Mouse (Mus musculus) stomach, embryonic 16.5 days (tissue): ENCODE measurements at regions not wholly inside any gene's neighbourhood (a gene's known extent, or its start where the extent isn't known, plus 50 kb on each side); places are given as distances from the start of the nearest gene placed in this dataset.

ENCODE experiments used
- ATAC-seq: fragments of 200-750 bp; cut with Nextera tagmentation; 2 replicates; pipeline ENCODE4 v1.8.0; 2017; ENCODE audit warnings: moderate number of reproducible peaks, moderate TSS enrichment; ENCODE audit not compliant: insufficient read depth, low FRiP score
- H3K27ac ChIP-seq: fragments of 300-500 bp; sonication (generic); 2 replicates; pipeline ENCODE4 v1.5.1; 2014; ENCODE audit warnings: low read length
- H3K27me3 ChIP-seq: fragments of 300-500 bp; sonication (generic); 2 replicates; pipeline ENCODE4 v1.6.1; 2014; ENCODE audit warnings: low read length, control low read depth, mixed read lengths; ENCODE audit not compliant: control insufficient read depth, insufficient read depth
- H3K36me3 ChIP-seq: fragments of 300-500 bp; sonication (generic); 2 replicates; pipeline ENCODE4 v1.6.1; 2014; ENCODE audit warnings: low read length; ENCODE audit not compliant: control insufficient read depth, insufficient read depth
- H3K4me1 ChIP-seq: fragments of 300-500 bp; sonication (generic); 2 replicates; pipeline ENCODE4 v1.6.1; 2014; ENCODE audit warnings: low read length, control low read depth, mixed read lengths; ENCODE audit not compliant: control insufficient read depth, insufficient read depth
- H3K4me2 ChIP-seq: fragments of 300-500 bp; sonication (generic); 2 replicates; pipeline ENCODE4 v1.6.1; 2014; ENCODE audit warnings: low read depth, low read length, mixed read lengths
- H3K4me3 ChIP-seq: fragments of 300-500 bp; sonication (generic); replicated peaks from 2 replicates; pipeline ENCODE4 v1.5.1; 2014; ENCODE audit warnings: mild to moderate bottlenecking, low read length
- H3K9ac ChIP-seq: fragments of 300-500 bp; sonication (generic); 2 replicates; pipeline ENCODE4 v1.6.1; 2014; ENCODE audit warnings: low read length
- H3K9me3 ChIP-seq: fragments of 300-500 bp; sonication (generic); replicated peaks from 2 replicates; pipeline ENCODE4 v1.6.1; 2016; ENCODE audit warnings: low read length, control low read depth; ENCODE audit not compliant: control insufficient read depth
- WGBS: fragments of 180-500 bp; shearing (Covaris S2); extraction: QIAGEN DNeasy Blood & Tissue Kit; methylation state at CpG from one replicate; pipeline ENCODE4 v1.1.7; 2014; 5-methylcytosine and 5-hydroxymethylcytosine counted together

DNA sequence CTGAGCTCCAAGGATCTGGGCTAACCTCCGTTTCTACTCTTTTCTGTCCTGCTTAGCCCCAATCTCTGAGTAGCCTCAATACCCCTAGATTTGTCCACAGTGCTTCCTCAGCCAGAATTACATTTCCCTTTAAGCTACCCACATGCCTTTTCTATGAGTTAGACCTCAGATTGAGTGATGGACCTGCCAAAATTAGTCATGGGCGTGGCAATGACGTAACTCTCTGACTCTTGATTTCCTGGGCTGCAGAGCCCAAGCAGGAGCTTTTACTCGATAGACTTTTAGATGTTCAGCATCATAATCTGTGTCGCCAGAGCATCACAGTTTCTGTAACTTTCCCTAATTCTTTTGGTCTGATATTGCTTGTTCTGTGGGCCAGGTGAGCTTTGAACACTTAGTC is 186.9 kb upstream of the Rora start:
- WGBS, result 65% methylated on average over 5 of the region's 5 CpGs
- ATAC-seq, result no peak
- Histone ChIP-seq H3K4me3 (no peak overlapping the region), H3K9me3 (no peaks in the 10 kb centered on the region), H3K4me2 (no peak overlapping the region), H3K36me3 (no peaks in the 10 kb centered on the region), H3K4me1 (no peaks in the 10 kb centered on the region), H3K27ac (no peak overlapping the region), H3K9ac (no peak overlapping the region), H3K27me3 (no peaks in the 10 kb centered on the region)

DNA sequence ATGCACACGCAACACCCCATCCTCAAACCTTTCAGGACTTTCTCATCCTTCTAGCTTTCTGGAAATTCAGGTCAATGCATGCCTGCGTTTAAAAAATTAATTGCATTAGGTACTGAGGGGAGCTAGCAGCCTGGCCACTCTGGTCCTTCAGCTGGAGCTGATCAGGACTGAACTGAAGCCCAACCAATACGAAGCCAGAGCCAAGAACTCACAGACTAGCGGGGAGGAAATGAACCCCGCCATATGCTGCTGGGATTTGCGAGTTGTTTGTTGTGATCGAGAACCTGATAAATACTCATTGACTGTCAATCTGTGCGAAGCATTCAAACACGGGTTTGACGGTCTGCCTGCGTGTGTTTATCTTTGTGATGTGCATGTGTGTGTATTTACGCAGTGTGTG is 177.2 kb upstream of the Rora start:
- H3K27me3 ChIP-seq, result no peaks in the 10 kb centered on the region
- H3K4me1 ChIP-seq, result no peaks in the 10 kb centered on the region
- no peak overlapping the region for H3K27ac ChIP-seq
- no peak overlapping the region for H3K4me2 ChIP-seq
- H3K36me3 ChIP-seq, result no peaks in the 10 kb centered on the region
- 82% methylated on average over 12 of the region's 12 CpGs for WGBS
- no peak overlapping the region for H3K4me3 ChIP-seq
- no peak for ATAC-seq
- H3K9ac ChIP-seq, result no peak overlapping the region
- no peaks in the 10 kb centered on the region for H3K9me3 ChIP-seq

DNA sequence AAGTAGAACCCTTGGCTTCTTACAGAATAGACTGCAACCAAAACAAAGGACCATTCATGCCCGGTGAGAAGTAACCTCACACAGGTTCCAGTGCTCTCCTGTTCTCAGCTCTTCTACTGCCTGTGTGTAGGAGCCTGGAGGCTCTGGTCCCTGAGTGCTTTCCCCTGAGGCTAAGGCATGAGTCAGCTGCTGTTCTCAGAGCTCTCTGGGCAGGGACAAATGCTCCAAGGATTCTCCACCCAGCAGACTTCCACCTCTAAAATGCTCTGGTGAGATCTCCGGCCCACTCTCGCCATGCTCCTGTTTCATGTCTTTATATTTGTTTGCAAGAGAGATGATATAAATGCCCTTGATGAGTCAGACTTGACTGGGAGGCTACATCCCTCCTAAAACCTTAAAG is 176.1 kb upstream of the Rora start:
- H3K36me3 ChIP-seq, result no peaks in the 10 kb centered on the region
- H3K4me1 ChIP-seq, result no peaks in the 10 kb centered on the region
- no peak for ATAC-seq
- H3K27ac ChIP-seq, result no peak overlapping the region
- H3K4me2 ChIP-seq, result no peak overlapping the region
- H3K27me3 ChIP-seq, result no peaks in the 10 kb centered on the region
- WGBS, result 67% methylated on average over 3 of the region's 3 CpGs
- H3K9ac ChIP-seq, result no peak overlapping the region
- H3K4me3 ChIP-seq, result no peak overlapping the region
- no peaks in the 10 kb centered on the region for H3K9me3 ChIP-seq

DNA sequence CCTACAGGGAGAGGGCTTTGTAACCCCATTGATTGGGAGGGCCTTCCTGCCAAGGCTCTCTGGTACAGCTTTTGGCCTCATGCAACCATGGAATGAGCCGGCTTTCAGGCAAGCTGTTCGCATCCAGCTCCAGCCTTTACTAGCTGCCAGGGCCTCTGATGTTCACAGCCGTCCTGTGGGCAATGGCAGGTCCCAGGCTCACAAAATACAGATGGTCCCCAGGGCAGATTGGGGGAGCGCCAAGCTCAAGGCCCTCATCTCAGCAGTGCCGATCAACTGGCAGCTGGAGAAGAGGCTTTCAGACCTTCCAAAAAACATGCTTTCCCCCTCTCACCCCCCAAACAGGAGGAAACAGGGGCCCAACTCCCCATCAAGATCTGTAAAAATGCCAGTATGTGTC is 166.9 kb upstream of the Rora start:
- Histone ChIP-seq H3K9ac (no peak overlapping the region), H3K4me3 (no peak overlapping the region), H3K4me1 (no peaks in the 10 kb centered on the region), H3K9me3 (no peaks in the 10 kb centered on the region), H3K36me3 (no peaks in the 10 kb centered on the region), H3K27ac (no peak overlapping the region), H3K27me3 (no peaks in the 10 kb centered on the region), H3K4me2 (no peak overlapping the region)
- no peak for ATAC-seq
- WGBS, result 69% methylated on average over 5 of the region's 5 CpGs

DNA sequence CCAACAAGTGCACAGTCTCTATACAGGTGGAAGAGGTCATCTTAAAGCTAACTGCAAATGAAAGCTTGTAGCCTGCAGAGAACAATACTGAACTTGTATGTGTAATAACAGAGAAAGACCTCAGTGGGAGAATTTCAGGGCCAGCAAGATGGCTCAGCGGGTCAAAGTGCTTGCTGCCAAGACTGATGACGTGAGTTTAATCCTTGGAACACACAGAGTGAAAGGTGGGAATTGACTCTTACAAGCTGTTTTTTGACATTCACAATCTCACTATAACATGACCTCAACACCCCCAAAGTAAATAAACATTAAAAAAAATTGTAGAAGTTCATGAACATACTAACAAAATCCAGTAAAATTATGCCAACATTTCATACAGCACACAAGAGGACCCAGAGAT is 162.4 kb upstream of the Rora start:
- Histone ChIP-seq H3K36me3 (no peaks in the 10 kb centered on the region), H3K4me3 (no peak overlapping the region)

DNA sequence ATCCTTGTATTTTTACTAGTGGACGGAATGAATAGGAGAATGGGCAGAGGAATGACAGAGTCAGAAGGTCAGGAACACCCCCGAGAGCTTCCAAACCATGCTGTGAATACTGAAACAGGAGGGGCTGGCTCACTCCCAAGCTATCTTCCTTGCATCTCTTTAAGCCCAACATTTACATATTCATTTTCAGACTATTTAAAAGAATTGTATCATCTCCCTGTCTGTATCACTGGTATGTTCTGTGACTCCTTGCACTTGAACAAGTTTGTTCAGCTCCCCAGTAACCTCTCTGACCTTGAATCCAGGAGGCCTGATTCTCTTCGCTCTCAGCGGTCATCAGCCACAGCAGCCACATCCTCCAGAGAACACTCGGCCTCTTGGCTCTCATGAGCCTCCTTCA is 132.4 kb upstream of the Rora start:
- Histone ChIP-seq H3K27me3 (no peaks in the 10 kb centered on the region), H3K27ac (no peak overlapping the region), H3K4me2 (no peak overlapping the region), H3K36me3 (no peaks in the 10 kb centered on the region), H3K4me3 (no peak overlapping the region), H3K9me3 (no peaks in the 10 kb centered on the region), H3K9ac (no peak overlapping the region), H3K4me1 (no peaks in the 10 kb centered on the region)
- 66% methylated on average over 5 of the region's 5 CpGs for WGBS
- ATAC-seq, result no peak

More for the DNA sequence above, 162.4 kb upstream of the Rora start:
- no peaks in the 10 kb centered on the region for H3K4me1 ChIP-seq
- no peak overlapping the region for H3K4me2 ChIP-seq
- H3K27me3 ChIP-seq, result no peaks in the 10 kb centered on the region
- ATAC-seq, result no peak
- no peak overlapping the region for H3K9ac ChIP-seq
- WGBS, result 76% methylated on average over 2 of the region's 2 CpGs
- H3K27ac ChIP-seq, result no peak overlapping the region
- H3K9me3 ChIP-seq, result no peaks in the 10 kb centered on the region

DNA sequence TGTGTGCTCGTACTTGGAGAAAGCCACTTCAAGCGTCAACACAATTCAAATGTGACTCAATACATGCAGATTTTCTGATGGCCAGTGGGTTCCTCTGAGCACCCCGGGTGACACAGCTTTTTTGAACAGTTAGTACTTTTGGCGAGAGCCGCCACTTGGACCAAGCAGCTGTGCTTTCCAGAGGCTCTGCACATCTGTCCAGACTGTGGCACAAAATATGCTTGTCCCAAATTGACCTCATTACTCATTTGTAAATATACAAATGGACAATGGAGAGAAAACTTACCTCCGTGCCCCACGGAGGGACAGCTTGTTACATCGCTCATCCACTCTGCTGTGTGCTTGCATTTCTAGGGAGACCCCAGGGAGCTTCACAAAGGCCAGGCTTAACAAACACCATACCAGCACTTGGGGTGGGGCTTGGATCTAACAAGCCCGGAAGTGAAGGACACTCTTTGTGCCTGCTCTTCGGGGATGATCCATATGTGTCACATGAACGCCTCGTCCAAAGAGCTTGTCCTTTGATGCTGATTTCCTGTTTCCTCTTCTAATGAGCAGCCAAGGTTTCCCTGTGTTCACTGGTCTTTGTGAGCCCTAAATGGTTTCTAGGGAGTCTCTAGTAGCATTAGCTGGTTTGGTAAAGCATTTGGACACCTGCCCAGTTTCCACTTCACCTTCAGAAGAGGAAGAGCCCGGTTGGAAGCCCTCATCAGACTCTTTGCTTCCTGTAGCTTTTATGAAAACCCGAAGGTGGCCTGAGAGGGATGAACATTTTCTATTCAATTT is 91.6 kb upstream of the Rora start:
- Histone ChIP-seq H3K9me3 (no peaks in the 10 kb centered on the region), H3K4me3 (no peak overlapping the region), H3K4me1 (no peaks in the 10 kb centered on the region), H3K4me2 (no peak overlapping the region), H3K27ac (no peak overlapping the region), H3K36me3 (no peaks in the 10 kb centered on the region), H3K9ac (no peak overlapping the region), H3K27me3 (no peaks in the 10 kb centered on the region)
- ATAC-seq, result no peak
- 59% methylated on average over 14 of the region's 14 CpGs for WGBS

DNA sequence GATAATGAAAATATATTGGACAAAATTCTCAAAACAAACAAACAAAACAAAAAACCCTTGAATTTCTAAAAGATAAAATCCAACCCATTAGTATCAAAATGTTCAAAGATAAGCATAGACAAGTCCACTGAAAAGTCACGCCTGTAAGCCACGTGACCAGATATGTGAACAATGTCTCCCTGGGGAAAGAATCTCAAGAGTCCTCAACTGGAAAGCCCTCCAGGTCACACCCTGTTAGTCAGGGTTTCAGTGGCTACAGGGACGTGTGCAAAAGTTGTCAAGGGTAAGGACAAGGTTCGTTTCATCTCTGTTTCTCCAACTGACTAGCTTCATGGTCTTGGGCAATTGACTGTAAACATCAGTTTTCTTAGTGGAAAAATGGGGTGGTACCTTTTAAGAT is 90.4 kb upstream of the Rora start:
- no peaks in the 10 kb centered on the region for H3K4me1 ChIP-seq
- no peak for ATAC-seq
- no peaks in the 10 kb centered on the region for H3K36me3 ChIP-seq
- no peaks in the 10 kb centered on the region for H3K9me3 ChIP-seq
- no peak overlapping the region for H3K27ac ChIP-seq
- WGBS, result 81% methylated on average over 4 of the region's 4 CpGs
- no peak overlapping the region for H3K4me3 ChIP-seq
- H3K9ac ChIP-seq, result no peak overlapping the region
- no peaks in the 10 kb centered on the region for H3K27me3 ChIP-seq
- no peak overlapping the region for H3K4me2 ChIP-seq

DNA sequence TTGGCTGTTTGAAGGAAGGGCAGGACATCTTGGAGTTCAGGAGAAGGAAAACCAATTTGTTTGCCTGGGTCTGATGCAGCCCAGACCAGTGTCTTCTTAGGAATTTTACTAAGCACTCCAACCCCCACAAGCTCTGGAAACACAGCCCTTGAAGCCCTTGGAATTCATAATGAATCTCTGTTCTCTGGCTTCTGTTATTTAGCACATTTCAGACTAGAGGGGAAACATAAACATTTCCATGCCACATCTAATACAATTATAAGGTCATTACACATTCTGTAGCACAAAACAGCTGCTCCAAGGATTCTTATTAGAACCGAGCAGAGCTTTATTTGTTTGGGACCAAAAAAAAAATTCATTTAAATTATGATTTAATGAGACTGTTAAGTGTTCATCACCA is 67.8 kb upstream of the Rora start:
- no peak overlapping the region for H3K9ac ChIP-seq
- no peaks in the 10 kb centered on the region for H3K9me3 ChIP-seq
- 30% methylated on average over 1 of the region's 1 CpGs for WGBS
- H3K36me3 ChIP-seq, result no peaks in the 10 kb centered on the region
- H3K4me1 ChIP-seq, result peaks cover 4% of the 10 kb centered on the region
- no peak for ATAC-seq
- no peaks in the 10 kb centered on the region for H3K27me3 ChIP-seq
- no peak overlapping the region for H3K4me3 ChIP-seq
- no peak overlapping the region for H3K4me2 ChIP-seq
- H3K27ac ChIP-seq, result peak overlapping the region; percentile 42
